Mouse (Mus musculus): ENCODE results near the gene Tnfaip1. TPM values are rescaled to one million over a fixed set of nuclear protein-coding genes. Genes with fewer than 3 reads are reported as not detected.
A peak's percentile ranks its signal among the peaks of the same experiment; 100 is the strongest.

The Tnfaip1 gene
- polyA plus RNA-seq, 1 experiment, result 0.68 TPM

DNA sequence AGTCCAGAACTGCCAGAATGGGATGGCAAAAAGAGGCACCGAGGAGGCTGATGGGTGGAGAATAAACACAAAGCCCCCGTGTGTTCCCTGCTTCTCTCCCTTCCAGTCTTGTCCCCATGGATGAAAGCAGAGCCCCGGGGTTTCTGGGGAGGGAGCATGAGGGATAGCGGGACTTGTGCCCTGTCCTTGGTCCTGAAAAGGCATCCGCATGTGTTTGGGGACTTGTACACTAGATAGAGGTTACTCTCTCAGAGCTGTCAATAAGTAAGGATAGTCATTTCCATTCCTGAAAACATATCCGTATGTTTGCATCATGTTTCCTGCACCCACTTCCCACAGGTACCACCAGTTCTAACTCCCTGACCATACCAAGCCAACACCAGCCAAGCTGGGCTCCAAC lies 40.2 kb downstream of the Tnfaip1 start:
- TF ChIP-seq FLI1 (IDR thresholded peaks at IDR 0.05; ENCODE audit: low read length) (no peak), GATA1 (IDR thresholded peaks at IDR 0.05; ENCODE audit: borderline replicate concordance, low read length) (no peak)
- Histone ChIP-seq H3K27me3 (replicated peaks) (peaks cover 79% of the 10 kb centered on the region), H3K36me3 (replicated peaks; ENCODE audit: low read length) (no peaks in the 10 kb centered on the region), H3K9me3 (0 out of 2 replicates have a peak, but pooled peaks cover 8% of the 10 kb centered on the region), H3K4me3 (replicated peaks) (no peak overlapping the region), H3K4me1 (peaks cover 24% of the 10 kb centered on the region)

DNA sequence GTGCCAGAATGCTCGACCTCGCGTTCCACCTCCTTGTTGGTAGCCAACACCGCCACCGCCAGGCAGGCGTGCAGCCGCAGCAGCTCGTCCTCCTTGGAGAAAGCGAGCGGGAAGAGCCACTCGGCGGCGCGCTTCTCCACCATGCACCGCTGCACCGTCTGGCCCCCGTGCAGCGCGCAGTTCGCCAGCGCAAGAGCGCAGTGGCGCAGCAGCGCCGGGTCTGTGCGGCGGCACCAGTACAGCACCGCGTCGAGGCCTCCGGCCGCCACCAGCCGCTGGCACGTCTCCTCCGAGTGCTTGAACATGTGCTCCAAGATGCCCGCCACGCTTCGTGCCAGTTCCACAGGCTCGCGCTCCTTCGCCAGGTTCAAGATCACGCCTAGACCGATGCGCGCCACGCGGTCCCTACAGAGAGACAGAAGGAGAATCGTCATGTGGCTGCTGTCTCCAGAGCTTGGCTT lies 45.3 kb downstream of the Tnfaip1 start:
- no peak for TF ChIP-seq GATA1 (IDR thresholded peaks at IDR 0.05; ENCODE audit: borderline replicate concordance, low read length)
- TF ChIP-seq FLI1 (IDR thresholded peaks at IDR 0.05; ENCODE audit: low read length), result no peak
- Histone ChIP-seq H3K4me3 (replicated peaks) (peak overlapping the region; percentile 85), H3K4me1 (peaks cover 18% of the 10 kb centered on the region), H3K27me3 (replicated peaks) (peaks cover 81% of the 10 kb centered on the region), H3K9me3 (peaks cover 19% of the 10 kb centered on the region), H3K36me3 (replicated peaks; ENCODE audit: low read length) (no peaks in the 10 kb centered on the region)

DNA sequence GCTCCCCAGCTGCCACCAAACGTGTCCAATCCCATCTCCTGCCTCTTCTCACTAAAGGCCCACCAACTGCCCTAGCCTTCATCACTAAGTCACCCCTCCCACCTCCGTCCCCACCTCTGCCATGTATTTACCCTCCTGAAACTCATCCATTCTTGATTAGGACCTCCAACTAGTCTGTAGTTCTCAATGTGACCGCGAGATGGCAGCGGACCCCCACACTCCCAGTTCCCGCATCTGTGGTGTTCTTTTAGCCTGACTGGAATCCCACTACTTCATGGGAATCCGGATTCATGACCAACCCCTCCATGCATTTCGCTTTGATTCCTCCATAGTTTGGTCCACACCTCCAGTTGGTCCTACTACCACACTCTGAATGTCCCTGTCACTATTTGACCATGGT lies 48.0 kb downstream of the Tnfaip1 start:
- Histone ChIP-seq H3K4me1 (peaks cover 18% of the 10 kb centered on the region), H3K4me3 (replicated peaks) (no peak overlapping the region), H3K36me3 (replicated peaks; ENCODE audit: low read length) (no peaks in the 10 kb centered on the region), H3K27me3 (replicated peaks) (peaks cover 81% of the 10 kb centered on the region), H3K9me3 (peaks cover 12% of the 10 kb centered on the region)
- TF ChIP-seq FLI1 (IDR thresholded peaks at IDR 0.05; ENCODE audit: low read length), result no peak
- TF ChIP-seq GATA1 (IDR thresholded peaks at IDR 0.05; ENCODE audit: borderline replicate concordance, low read length), result no peak

DNA sequence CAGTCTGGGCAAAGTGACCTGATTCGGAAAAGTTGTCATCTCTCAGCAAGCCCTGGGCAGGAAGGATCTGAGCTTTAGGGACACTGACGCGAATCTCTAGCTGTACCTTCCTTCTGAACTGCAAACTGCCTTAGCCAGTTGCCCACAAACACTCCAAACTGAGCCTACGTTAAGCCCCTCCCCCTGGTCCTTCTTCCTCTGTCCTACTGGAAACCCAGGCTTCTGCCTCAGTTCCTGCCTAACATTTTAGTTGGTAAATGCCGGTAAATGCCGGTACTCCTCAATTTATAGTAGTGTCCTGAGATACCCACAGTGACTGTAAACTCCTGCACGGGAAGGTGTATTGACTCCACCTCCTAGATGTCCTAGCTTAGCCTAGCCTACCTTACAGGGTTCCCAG lies 52.5 kb downstream of the Tnfaip1 start:
- peaks cover 9% of the 10 kb centered on the region; the same call in 1 of the 2 replicates for H3K4me1 ChIP-seq
- no peak overlapping the region for H3K4me3 ChIP-seq (replicated peaks)
- H3K9me3 ChIP-seq, result peaks cover 24% of the 10 kb centered on the region
- TF ChIP-seq FLI1 (IDR thresholded peaks at IDR 0.05; ENCODE audit: low read length) (no peak), GATA1 (IDR thresholded peaks at IDR 0.05; ENCODE audit: borderline replicate concordance, low read length) (no peak)
- no peaks in the 10 kb centered on the region for H3K36me3 ChIP-seq (replicated peaks; ENCODE audit: low read length)
- H3K27me3 ChIP-seq (replicated peaks), result peaks cover 75% of the 10 kb centered on the region

DNA sequence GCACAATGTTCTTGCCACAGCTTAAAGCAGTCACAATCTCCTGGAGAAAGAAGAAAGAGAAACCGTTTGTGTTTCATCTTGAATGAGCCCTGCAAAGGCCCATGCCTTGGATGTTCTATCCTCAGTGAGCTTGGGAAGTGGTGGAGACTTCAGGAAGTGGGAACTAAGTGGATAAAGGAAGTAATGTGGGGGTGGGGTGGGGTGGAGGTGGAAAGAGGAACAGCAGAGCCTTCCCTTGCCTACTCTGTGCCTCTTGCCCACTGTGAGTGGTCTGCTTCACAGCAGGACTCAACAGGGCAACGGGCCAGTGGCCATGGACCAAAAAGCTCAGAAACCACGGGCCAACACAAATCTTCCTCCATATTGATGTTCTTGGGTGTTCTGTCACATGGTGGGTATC lies 60.8 kb downstream of the Tnfaip1 start:
- no peaks in the 10 kb centered on the region for H3K36me3 ChIP-seq (replicated peaks; ENCODE audit: low read length)
- peaks cover 81% of the 10 kb centered on the region for H3K27me3 ChIP-seq (replicated peaks)

More for the DNA sequence above, 60.8 kb downstream of the Tnfaip1 start:
- H3K9me3 ChIP-seq, result peaks cover 10% of the 10 kb centered on the region
- no peak overlapping the region for H3K4me3 ChIP-seq (replicated peaks)
- TF ChIP-seq GATA1 (IDR thresholded peaks at IDR 0.05; ENCODE audit: borderline replicate concordance, low read length) (no peak), FLI1 (IDR thresholded peaks at IDR 0.05; ENCODE audit: low read length) (no peak)
- H3K4me1 ChIP-seq, result peaks cover 13% of the 10 kb centered on the region

Other genes starting within 250 kb of the Tnfaip1 start
- not detected in 2 replicates for gene BC030499, start 245.5 kb downstream of the Tnfaip1 start, polyA plus RNA-seq (2012; ENCODE audit: insufficient read depth, low replicate concordance)
- gene Spag5, start 234.8 kb downstream of the Tnfaip1 start, polyA plus RNA-seq (2012; ENCODE audit: insufficient read depth, low replicate concordance), result 16.9 and 30.9 TPM in 2 replicates
- gene Aldoc, start 213.4 kb downstream of the Tnfaip1 start, polyA plus RNA-seq (2012; ENCODE audit: insufficient read depth, low replicate concordance), result 25.1 and 40.6 TPM in 2 replicates
- gene Pigs, start 207.9 kb downstream of the Tnfaip1 start, polyA plus RNA-seq (2012; ENCODE audit: insufficient read depth, low replicate concordance), result 53.1 and 73.7 TPM in 2 replicates
- gene Unc119, start 192.8 kb downstream of the Tnfaip1 start, polyA plus RNA-seq (2012; ENCODE audit: insufficient read depth, low replicate concordance), result 319 and 574 TPM in 2 replicates
- not detected in 2 replicates for gene Foxn1, start 149.8 kb downstream of the Tnfaip1 start, polyA plus RNA-seq (2012; ENCODE audit: insufficient read depth, low replicate concordance)
- 0.07 TPM in 1 of 2 replicates, not detected in the other for gene Slc13a2, start 114.1 kb downstream of the Tnfaip1 start, polyA plus RNA-seq (2012; ENCODE audit: insufficient read depth, low replicate concordance)
- 0.18 TPM in 1 of 2 replicates, not detected in the other for gene Slc46a1, start 70.6 kb downstream of the Tnfaip1 start, polyA plus RNA-seq (2012; ENCODE audit: insufficient read depth, low replicate concordance)
- 0.40 TPM in 1 of 2 replicates, not detected in the other for gene Sarm1, start 38.6 kb downstream of the Tnfaip1 start, polyA plus RNA-seq (2012; ENCODE audit: insufficient read depth, low replicate concordance)
- gene Vtn, start 37.2 kb downstream of the Tnfaip1 start, polyA plus RNA-seq (2012; ENCODE audit: insufficient read depth, low replicate concordance), result not detected in 2 replicates
- not detected in 2 replicates for gene Sebox, start 32.9 kb downstream of the Tnfaip1 start, polyA plus RNA-seq (2012; ENCODE audit: insufficient read depth, low replicate concordance)
- gene Tmem199, start 24.2 kb downstream of the Tnfaip1 start, polyA plus RNA-seq (2012; ENCODE audit: insufficient read depth, low replicate concordance), result 12.0 and 12.6 TPM in 2 replicates
- gene Poldip2, start 24.1 kb downstream of the Tnfaip1 start, polyA plus RNA-seq (2012; ENCODE audit: insufficient read depth, low replicate concordance), result 1.8 and 16.7 TPM in 2 replicates
- gene Ift20, start within 50 bp of the Tnfaip1 start, polyA plus RNA-seq (2012; ENCODE audit: insufficient read depth, low replicate concordance), result 104 and 119 TPM in 2 replicates
- 24.2 and 39.2 TPM in 2 replicates for gene Tmem97, start 14.4 kb upstream of the Tnfaip1 start, polyA plus RNA-seq (2012; ENCODE audit: insufficient read depth, low replicate concordance)
- gene Nlk, start 161.0 kb upstream of the Tnfaip1 start, polyA plus RNA-seq (2012; ENCODE audit: insufficient read depth, low replicate concordance), result 18.4 and 67.9 TPM in 2 replicates
- 17.5 and 51.3 TPM in 2 replicates for gene Ccnq, start 215.4 kb upstream of the Tnfaip1 start, polyA plus RNA-seq (2012; ENCODE audit: insufficient read depth, low replicate concordance)